Mouse (Mus musculus) T-helper 2 cell (primary cell): Measurements from ENCODE around the gene Syt7.

Experiments
- in situ Hi-C: fragments of 300-600 bp; cut with MboI, MseI; formaldehyde crosslinking; loops from one replicate; pipeline ENCODE4 v1.15.1; 2025; ENCODE audit warnings: high pct_unique_total_duplicates

The Syt7 gene

DNA sequence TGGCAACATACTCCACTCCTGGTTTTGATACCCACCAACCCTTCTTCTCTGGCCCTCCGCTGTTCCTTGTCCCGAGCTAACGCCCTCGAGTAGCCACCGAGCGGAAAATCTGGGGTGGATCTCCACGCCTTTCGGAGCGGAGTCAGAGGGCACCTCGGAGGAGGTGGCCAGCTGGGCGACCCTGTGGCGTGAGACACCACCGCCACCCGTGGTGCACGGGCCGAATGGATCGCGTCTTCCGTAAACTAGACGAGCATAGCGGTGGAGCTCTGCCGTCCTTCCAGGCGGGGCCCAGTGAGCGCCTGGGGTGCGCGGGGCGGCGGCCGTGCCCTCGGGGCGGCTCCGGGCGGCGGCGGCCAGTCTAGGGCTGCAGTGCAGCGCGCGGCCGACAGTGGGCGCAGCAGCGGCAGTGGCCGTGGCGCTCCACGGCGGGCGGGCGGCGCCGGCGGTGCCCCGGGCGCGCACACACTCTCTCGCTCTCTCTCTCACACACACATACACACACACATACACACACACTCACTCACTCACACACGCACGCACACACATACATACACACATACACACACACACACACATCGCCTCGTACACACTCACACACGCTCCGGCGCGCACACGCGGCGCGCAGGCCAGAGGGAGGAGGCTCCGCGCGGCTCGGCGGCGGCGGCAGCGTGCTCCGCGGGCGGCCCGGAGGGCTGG is at the start of gene Syt7:
TSS of gene Syt7 (plus strand) at position 476 of the 699 bp plus-strand sequence.
- in situ Hi-C loops: no loop called here

DNA sequence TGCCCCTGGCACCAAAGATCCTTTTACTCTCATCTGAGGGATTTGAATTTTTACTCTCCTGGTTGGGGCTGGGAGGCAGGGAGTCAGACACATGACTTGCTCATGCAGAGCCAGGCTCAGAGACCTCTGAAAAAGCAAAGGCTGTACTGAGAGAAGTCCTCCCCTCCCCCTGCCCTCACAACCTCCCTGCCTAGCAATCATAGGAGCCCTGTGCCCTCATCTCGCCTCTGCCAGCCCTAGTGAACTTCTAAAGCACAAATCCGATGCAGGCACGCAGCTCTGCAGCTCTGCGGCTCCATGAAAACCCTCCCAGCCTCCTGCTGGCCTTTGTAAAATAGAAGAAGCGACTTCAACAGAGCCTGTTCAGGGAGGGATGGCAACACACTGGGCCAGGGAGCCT is 49.6 kb upstream of the Syt7 start:
- in situ Hi-C loops: no loop called here

DNA sequence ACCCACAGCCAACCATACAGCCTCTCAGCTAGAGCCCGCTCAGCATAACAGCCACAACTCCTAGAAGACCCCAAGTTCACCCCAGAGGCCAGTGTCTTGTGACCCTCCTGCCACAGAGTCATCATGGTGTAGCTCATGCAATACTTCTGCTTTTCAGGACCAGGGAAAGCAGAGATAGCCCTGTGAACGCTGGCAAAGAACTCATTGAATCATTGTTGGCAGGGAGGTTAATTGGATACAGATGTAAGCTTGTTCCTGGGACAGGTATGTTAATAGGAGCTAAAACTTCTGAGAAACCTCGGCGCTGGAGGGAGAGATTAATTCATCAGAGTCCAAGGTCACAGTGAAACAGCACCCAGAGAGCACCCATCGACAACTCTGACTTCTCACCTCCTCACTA is 48.2 kb upstream of the Syt7 start:
- in situ Hi-C loops: no loop called here

DNA sequence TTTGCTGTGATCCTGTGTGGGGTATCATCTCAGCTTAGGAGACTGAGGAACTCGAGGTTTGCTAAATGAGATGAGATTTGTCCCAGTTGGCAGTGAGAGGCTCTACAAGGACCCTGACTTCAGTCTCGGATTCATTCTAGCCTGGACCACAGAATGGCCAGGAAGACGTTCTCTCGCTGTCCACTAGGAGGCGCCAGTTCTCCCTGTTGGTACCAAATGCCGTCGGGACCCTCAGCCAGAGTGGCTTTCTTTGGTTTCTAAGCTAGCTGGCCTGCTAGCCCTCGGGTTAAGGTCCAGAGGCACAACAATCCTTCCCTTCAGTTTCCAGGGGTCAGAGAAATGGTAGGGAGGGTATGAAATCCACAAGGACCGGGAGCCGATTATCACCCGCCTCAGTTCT is 47.7 kb upstream of the Syt7 start:
- in situ Hi-C loops: no loop called here

DNA sequence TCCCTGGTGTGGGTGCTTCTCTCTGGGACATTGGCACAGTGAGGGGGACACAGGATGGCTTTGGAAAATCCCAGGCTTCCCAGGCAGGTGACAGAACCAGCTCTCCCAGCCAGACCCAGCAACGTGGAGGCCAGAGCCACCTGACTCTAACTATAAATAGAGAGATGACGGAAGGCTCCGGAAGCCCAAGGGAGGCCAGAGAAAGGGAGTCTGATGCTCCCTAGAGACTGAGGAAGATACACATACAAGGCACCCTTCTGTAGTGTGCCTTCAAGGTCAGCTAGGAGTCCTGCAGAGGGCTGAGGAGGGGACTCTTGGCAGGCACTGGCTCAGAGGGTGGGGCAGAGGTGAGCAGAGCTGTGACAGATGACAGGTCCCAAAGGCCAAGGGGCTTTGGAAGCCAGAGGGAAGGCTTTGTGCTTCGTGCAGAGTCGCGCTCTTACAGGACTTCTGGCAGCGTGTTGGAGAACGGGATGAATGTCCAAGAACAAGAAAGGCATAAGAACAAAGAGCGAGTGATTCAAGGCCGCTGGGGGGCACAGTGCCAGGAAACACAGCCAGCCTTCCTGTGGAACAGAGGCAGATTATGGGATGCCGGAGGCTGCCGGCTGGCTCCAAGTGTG is 47.0 kb upstream of the Syt7 start:
- in situ Hi-C loops: no loop called here

DNA sequence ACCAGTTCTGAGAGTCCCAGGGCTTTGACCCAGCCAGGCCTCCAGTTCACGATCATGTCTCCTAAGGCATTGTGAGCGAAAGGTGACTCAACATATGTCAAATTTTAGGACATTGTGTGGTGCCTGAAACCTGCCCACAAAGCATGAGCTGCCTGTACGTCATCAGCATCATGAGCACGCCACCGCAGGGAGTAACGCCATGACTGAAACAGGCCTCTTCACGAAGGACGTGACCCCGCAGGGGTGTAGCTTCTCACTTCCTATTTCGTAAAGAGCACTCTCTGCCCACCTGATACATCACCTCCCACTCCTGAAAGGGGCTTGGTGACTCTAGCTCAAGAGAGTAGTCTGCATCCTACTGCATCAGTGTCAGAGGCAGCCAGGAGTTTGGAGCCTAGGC is 45.0 kb upstream of the Syt7 start:
- in situ Hi-C loops: no loop called here

DNA sequence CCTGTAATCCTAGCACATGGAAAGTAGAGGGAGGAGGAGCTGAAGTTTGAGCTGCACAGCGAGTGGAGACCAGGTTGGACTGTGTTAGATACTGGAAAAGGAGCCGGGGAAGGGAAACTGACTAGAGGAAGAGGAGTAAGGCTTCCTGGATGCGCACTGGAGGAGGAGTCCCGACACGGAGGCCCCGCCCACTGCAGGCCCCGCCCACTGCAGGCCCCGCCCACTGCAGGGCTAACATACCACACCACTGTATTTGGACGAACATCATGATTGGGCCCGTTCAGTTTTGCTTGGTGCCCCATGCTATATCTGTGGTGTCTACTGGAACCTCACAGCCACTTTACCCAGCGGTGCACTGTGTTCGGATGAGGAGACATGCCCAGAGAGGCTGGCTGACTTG is 43.2 kb upstream of the Syt7 start:
- in situ Hi-C loops: no loop called here

DNA sequence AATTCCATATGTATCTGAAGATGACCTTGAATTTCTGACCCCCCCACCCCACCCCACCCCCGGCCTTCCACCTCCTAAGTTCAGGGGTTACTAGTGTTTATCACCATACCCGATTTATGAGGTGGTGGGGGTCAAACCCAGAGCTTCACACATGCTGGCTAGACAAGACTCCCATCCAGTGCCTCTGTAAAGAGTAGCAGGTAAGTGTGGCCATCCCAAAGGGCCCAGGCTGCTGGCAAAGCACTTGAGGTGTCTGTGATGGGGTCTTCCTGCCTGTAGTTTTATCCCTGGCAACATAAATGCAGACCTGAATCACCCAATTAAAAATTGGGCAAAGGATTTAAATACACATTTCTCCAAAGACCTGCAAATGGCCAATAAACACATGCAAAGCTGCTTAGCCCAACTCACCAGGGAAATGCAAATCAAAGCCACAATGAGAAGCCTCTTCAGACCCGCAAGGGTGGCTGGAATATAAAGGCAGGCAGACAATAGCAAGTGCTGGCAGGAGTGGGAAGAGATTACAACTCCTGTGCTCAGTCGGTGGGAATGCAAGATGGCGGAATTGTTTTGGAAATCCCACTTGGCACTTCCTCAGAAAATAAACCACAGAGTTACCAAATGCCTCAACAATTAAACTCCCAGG is 41.1 kb upstream of the Syt7 start:
- in situ Hi-C loops: no loop called here

DNA sequence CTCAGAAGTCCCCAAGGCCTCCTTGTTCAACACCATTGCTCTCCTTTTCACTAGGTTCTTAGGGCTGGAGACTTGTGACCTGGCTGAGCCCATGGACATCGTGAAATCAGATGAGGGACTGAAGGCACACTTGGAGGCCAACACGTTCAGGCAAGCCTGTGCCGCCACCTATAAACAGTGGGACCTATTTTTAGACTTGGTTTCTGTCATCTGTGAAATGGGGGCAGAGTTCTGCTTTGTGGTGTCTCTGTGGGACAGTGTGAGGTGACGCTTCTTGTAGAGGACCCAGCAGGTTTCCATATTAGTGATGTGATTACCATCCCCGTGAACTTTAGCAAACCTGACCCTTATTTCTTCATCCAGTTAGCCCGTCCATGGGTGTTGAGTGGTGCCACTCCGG is 36.7 kb upstream of the Syt7 start:
- in situ Hi-C loops: loop anchor here (10.0 kb wide), 1 partner anchor 1523 kb away; the partner anchor contains the start of gene Olfr1419

DNA sequence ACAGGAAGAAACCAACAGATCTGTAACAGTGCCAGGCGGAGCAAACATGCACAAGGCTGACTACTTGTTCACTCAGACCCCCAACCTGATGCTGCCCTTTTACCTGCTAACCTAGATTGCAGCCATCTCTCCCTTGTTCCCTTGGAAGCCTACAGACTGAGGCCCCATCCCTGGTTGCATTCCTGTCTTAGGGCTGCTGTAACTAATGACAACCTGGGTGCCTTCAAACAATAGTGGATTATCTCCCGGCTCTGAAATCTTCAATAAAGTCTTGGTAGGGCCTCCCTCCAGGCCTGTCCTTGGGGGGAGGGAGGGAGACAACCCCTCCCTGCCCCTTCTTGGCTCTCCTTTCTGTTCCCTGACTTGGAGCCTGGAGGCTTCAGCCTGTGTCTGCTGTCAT is 34.1 kb upstream of the Syt7 start:
- in situ Hi-C loops: loop anchor here (10.0 kb wide), 1 partner anchor 1520 kb away; the partner anchor contains the start of gene Olfr1419

DNA sequence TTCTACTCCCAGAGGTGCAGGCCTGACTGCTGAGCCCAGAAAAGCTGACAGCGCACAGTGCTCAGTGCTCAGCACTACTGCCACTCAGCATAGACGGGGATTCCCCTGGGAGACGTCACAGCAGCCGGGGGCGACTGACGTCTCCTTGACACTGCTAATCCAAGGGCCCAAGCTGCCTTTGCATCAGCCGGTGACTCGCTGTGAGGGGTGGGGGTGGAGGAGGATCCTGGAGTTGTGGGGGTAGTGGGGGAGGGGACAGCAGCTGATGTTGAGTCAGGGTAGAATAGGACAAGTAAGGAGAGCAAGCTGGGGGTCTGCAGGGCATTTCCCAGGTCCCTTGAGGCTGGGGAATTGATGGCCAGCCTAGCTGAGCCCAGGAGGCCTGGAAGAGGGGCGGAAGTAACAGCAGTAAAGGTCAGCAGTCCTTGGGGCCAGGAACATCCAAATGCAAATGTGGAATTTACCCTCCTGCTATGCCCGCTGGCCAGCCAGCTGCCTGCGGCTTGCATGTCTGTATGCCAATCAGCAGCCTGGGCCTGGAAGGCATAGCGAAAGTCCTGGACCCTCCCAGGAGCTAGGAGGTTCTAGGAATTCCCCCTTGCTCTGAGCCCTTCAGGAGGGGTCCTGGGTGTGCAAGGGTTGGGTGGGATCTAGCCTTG is 31.9 kb upstream of the Syt7 start:
- in situ Hi-C loops: loop anchor here (10.0 kb wide), 1 partner anchor 1518 kb away; the partner anchor contains the start of gene Olfr1419

DNA sequence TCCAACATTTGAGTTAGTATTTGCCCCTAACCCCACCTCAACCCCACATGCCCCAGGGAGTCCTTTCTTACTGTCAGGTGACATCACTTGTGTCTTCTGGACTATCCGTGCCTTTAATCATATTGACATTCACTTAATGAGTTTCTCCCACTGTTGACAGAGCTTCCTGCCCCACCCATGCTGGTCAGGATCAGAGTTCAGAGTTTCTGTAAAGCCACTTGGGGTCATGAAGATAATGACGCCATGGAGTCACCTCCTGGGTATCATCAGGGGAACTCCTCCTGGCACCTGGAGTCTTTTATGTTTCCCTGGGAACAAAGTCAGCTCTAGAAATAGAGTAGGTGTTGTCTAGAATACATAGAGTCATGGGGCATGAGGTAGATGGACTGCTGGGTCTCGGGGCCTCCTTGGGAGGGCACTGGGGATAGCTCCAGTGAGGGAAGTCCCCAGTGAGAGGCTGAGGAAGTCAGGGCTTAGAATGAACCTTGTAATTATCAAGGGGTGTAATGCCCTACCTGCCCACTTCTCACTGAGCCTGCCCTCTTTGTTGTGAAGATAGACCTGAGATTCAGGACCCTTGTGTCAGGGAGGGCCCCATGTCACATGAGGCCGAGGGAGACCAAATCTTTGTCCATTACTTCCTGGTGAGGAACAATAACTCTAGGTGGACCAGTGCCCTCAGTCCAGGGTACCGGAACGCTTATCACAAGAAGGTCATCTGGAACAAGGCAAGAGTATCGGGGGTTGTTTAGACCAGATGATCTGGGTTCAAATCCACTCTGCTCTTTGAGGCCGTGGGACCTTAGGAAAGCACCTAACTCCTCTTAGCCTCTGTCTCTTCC is 29.6 kb upstream of the Syt7 start:
- in situ Hi-C loops: loop anchor here (10.0 kb wide), 1 partner anchor 1515 kb away; the partner anchor contains the start of gene Olfr1419

DNA sequence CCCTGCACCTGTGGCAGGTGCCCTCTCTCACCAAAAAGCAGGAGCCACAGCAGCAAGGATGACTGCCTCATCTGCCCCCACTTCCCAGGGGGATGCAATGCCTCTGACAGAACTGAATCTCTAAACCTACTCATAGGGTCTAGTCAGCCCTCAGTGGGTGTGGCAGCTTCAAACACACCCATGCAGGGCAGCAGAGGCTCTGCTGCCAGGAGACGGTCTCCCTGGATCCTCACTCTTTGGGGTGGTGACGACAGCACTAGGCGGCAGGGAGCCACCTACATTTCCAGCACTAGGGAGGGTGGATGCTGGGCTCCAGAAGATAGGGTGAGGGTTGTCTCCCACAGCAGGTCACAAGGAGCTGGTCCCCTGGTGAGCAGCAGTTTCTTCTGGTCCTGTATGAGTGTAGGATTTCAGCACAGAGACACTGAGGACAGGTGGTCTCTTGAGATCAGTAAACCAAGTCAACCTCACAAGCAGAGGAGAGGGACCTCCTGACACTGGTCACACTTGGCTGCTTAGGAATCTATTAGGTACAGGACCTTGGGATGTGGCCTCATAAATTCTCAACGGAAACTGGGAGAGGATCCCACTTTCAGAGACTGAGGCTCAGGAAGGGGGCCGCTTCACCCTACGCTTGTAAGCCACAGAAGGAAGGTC is 26.3 kb upstream of the Syt7 start:
- in situ Hi-C loops: no loop called here

DNA sequence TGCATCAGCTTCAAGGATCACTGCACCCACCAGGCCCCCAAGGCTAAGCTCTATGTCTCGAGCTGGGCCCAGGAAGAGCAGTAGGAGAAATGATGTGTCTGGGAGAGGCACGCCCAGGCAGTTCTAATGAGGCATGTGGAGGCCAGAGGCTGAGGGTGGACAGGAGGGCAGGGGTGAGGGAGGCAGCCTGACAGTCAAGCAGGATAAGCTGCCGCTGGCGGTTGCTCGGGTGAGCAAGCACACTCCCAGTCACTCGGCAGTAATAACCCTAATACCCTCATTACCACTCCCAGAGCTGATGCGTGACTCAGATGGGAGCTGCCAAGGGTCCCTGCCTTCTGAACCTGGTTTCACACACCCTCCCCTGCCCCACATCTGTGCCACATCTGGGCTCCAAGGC is 25.0 kb upstream of the Syt7 start:
- in situ Hi-C loops: no loop called here

DNA sequence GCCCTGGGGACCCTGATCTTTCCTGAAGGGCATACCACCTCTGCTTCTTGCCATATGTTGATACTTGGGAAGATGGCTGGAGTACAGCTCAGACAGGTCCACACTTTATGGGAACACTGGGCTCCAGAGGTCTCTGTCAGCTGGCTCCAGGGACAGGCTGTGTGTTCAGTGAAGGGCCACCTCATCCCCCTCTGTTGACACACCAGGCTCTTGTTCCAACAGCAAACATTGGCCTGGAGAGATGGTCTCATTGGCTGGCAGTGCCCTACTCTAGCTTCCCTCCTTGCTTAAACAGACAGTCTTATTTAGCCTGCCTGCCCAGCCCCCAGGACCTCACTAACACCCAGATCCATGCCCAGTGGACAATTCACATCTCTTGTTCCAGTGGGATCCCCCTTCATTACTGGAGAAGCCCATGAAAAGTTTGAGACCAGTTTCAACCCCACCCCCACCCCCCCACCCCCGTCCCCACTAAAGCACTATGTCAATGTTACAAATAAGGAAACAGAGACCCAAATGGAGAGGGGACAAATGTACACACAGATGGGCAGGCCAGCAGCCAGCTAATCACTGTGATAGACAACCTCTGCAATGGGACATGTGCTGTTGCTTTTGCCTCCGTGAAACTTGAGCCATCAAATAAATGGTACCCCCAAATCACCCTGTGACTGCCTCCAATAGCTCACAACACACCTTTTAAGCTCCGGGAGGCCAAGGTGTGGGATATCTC is 22.6 kb upstream of the Syt7 start:
- in situ Hi-C loops: no loop called here

DNA sequence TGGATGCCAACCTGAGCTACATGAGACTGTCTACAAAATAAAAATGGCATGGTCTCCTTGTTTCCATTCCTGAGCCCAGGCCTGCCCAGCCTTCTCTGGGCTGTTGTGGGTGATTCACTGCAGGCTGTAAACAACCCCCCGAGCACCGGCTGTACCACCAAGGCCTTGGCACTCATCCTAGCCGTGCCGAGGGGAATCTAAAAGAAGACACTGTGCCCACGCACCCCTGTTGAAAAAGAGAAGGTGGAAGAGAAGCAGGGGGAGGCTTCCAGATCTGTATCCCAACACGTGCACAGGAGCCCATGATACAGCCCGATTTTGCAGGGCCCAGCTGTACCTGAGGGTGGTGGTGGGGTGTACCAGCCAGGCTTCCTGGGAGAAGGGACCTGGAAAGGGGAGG is 21.1 kb upstream of the Syt7 start:
- in situ Hi-C loops: no loop called here

DNA sequence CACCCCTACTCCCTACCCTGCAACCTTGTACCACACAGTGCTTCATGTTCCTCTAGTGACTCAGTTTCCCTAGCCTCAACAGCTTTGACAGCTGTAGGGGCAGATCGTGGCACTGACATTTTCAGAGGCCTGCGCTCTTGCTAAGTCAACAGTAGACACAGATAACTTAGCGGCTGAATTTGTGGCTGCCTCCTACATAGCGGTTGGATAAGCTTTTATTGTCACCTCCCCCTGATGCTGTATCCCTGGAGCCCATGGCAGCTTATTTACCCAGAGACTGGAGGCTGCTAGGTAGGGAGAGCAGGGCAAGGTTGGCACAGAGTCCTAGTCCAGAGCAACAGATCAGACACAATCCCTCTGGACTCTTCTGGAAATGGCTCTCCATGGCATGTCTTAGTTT is 19.0 kb upstream of the Syt7 start:
- in situ Hi-C loops: no loop called here

DNA sequence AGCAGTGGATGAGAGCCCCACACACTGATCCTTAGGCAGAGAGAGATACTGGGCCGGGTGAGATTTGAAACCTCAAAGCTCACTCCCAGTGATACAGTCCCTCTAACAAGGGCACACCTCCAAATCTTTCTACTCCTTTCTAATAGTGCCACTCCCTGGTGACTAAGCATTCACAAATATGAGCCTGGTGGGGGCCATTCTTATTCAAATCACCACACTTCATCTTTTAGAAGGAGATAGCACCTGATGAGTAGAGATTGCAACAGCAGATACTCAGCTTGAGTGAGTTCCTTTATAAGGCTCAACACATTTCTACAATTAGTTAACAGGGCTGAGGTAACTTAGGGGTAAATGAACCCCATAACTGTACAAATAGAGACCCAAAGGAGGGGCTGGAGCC is 15.7 kb upstream of the Syt7 start:
- in situ Hi-C loops: no loop called here

DNA sequence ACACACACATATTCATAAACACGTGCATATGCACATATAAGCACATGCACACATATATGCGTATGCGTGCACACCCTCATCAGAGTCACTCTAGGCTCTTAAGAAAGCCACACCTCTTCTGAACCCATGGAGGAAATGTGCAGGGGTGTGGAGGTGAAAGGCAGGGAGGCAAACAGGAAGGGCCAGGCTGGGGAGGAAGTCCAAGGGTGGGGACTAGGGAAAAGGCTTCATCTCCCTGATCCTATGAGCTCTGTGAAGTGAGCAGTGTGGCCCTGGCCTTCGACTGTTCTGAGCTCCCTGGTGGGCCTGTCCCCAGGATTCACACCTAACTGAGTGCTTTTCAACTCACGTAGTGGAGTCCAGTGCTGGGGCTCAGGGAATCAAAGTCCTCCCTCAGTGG is 13.6 kb upstream of the Syt7 start:
- in situ Hi-C loops: no loop called here

DNA sequence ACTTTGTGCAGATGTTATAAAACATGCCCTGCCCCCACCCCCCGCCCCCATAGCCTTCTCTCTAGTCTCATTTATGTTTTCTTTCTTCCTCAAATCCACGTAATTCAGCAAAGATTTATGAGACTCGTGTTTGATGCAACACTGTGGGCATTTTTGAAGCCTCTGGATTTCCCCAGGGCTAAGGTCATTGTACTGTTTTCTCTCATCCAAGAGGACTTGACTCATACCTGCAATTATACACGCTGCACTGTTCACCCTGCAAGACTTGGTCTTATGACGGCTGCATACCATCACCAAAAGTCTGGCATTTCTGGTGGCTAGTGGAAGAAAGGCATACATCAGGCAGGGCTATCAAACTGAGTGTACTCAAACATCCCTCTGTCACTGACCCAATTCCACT is 8.9 kb upstream of the Syt7 start:
- in situ Hi-C loops: no loop called here
